Mouse (Mus musculus) heart, postnatal 0 days (tissue): ENCODE data around the gene Igsf21. TPM values are rescaled to one million over a fixed set of nuclear protein-coding genes. Genes with fewer than 3 reads are reported as not detected.

Experiments used
- ATAC-seq: fragments of 200-750 bp; cut with Nextera tagmentation; 2 replicates; pipeline ENCODE4 v1.8.0; 2017; ENCODE audit warnings: low read depth, moderate number of reproducible peaks, moderate library complexity; ENCODE audit not compliant: insufficient read depth
- DNase-seq: peaks from one replicate; pipeline ENCODE4 v3.0.0-alpha.2; 2016; ENCODE audit warnings: low spot score
- H3K27ac ChIP-seq: fragments of 300-500 bp; sonication (generic); 2 replicates; pipeline ENCODE4 v1.5.1; 2014; ENCODE audit warnings: low read depth, mild to moderate bottlenecking
- H3K27me3 ChIP-seq: fragments of 300-500 bp; sonication (generic); 2 replicates; pipeline ENCODE4 v1.6.1; 2014; ENCODE audit warnings: low read length, mixed read lengths; ENCODE audit not compliant: control insufficient read depth, insufficient read depth
- H3K36me3 ChIP-seq: fragments of 300-500 bp; sonication (generic); replicated peaks from 2 replicates; pipeline ENCODE4 v1.6.1; 2014; ENCODE audit warnings: low read length, mixed read lengths; ENCODE audit not compliant: control insufficient read depth, insufficient read depth
- H3K4me1 ChIP-seq: fragments of 300-500 bp; sonication (generic); 2 replicates; pipeline ENCODE4 v1.6.1; 2014; ENCODE audit warnings: antibody characterized with exemption; ENCODE audit not compliant: control insufficient read depth, insufficient read depth
- H3K4me2 ChIP-seq: fragments of 300-500 bp; sonication (generic); 2 replicates; pipeline ENCODE4 v1.6.1; 2014; ENCODE audit warnings: low read depth, mild to moderate bottlenecking, low read length, moderate library complexity
- H3K4me3 ChIP-seq: fragments of 300-500 bp; sonication (generic); 2 replicates; pipeline ENCODE4 v1.5.1; 2014; ENCODE audit warnings: low read depth, low read length
- H3K9ac ChIP-seq: fragments of 300-500 bp; sonication (generic); replicated peaks from 2 replicates; pipeline ENCODE4 v1.6.1; 2014; ENCODE audit warnings: low read depth, low read length, mixed read lengths
- H3K9me3 ChIP-seq: fragments of 300-500 bp; sonication (generic); replicated peaks from 2 replicates; pipeline ENCODE4 v1.6.1; 2016; ENCODE audit warnings: low read length; ENCODE audit not compliant: control insufficient read depth
- CTCF ChIP-seq: IDR thresholded peaks from 2 replicates; pipeline ENCODE4 v1.5.1; 2016; ENCODE audit warnings: antibody characterized with exemption, control low read depth, low read depth
- EP300 ChIP-seq: IDR thresholded peaks from 2 replicates; pipeline ENCODE4 v1.6.1; 2016; ENCODE audit warnings: antibody characterized with exemption, low read depth
- WGBS: fragments of 180-500 bp; shearing (Covaris S2); extraction: QIAGEN DNeasy Blood & Tissue Kit; methylation state at CpG from one replicate; pipeline ENCODE4 v1.1.7; 2014; 5-methylcytosine and 5-hydroxymethylcytosine counted together
- polyA plus RNA-seq: library from polyadenylated mRNA; unstranded; fragments of >200 nt; fragmentation: Nextera tagmentation; extraction: Ambion mirVana; gene quantifications from 2 replicates; pipeline ENCODE4 v1.2.1, GENCODE M21; 2015
- total RNA-seq: library from RNA; depleted of rRNA; stranded (reverse); fragments of >200 nt; gene quantifications from 2 replicates; pipeline ENCODE4 v1.2.3, GENCODE M21; 2014; ENCODE audit warnings: low replicate concordance

Gene Igsf21
- total and polyA plus RNA-seq, 2 experiments from 2014 or later = 0.05 TPM; not detected in 1

GRCm38 (mm10) chr4:140154899-140155463, 91.6 kb downstream of the Igsf21 start:
- no peak for ATAC-seq
- no peak overlapping the region for H3K9ac ChIP-seq
- no peaks in the 10 kb centered on the region for H3K27me3 ChIP-seq
- WGBS = 63% methylated on average over 5 of the region's 5 CpGs
- no peak overlapping the region for H3K4me3 ChIP-seq
- TF ChIP-seq CTCF (no peak), EP300 (no peak)
- no peaks in the 10 kb centered on the region for H3K4me1 ChIP-seq
- H3K27ac ChIP-seq = no peak overlapping the region
- H3K4me2 ChIP-seq = no peak overlapping the region
- H3K36me3 ChIP-seq = no peaks in the 10 kb centered on the region
- H3K9me3 ChIP-seq = no peaks in the 10 kb centered on the region
- no peak for DNase-seq

GRCm38 (mm10) chr4:140154484-140154883, 92.1 kb downstream of the Igsf21 start:
- Histone ChIP-seq H3K27ac (no peak overlapping the region), H3K9ac (no peak overlapping the region), H3K4me2 (no peak overlapping the region), H3K9me3 (no peaks in the 10 kb centered on the region), H3K4me1 (no peaks in the 10 kb centered on the region), H3K27me3 (no peaks in the 10 kb centered on the region), H3K36me3 (no peaks in the 10 kb centered on the region), H3K4me3 (no peak overlapping the region)
- WGBS = 69% methylated on average over 5 of the region's 5 CpGs
- no peak for ATAC-seq
- no peak for DNase-seq
- TF ChIP-seq EP300 (no peak), CTCF (no peak)

- TF ChIP-seq CTCF (no peak), EP300 (no peak)
- DNase-seq (peak; percentile 10), ATAC-seq (0 out of 2 replicates have a peak, but pooled peaks have one; percentile 42)
- no peaks in the 10 kb centered on the region for H3K27me3 ChIP-seq
- no peak overlapping the region for H3K9ac ChIP-seq
- H3K4me1 ChIP-seq = no peaks in the 10 kb centered on the region
- H3K4me3 ChIP-seq = no peak overlapping the region
- 39% methylated on average over 9 of the region's 9 CpGs for WGBS
- no peak overlapping the region for H3K27ac ChIP-seq
- no peak overlapping the region for H3K4me2 ChIP-seq
- no peaks in the 10 kb centered on the region for H3K9me3 ChIP-seq
- H3K36me3 ChIP-seq = no peaks in the 10 kb centered on the region
These were observed 92.9 kb downstream of the Igsf21 start for GRCm38 (mm10) chr4:140153711-140154114.

GRCm38 (mm10) chr4:140153101-140153500, 93.5 kb downstream of the Igsf21 start:
- H3K9me3 ChIP-seq = no peaks in the 10 kb centered on the region
- no peak overlapping the region for H3K4me3 ChIP-seq
- WGBS = 15% methylated on average over 7 of the region's 7 CpGs
- no peaks in the 10 kb centered on the region for H3K36me3 ChIP-seq
- no peak overlapping the region for H3K4me2 ChIP-seq
- no peaks in the 10 kb centered on the region for H3K27me3 ChIP-seq
- no peak overlapping the region for H3K9ac ChIP-seq
- no peak overlapping the region for H3K27ac ChIP-seq
- ATAC-seq = peak; percentile 25; the same call in 1 of the 2 replicates
- TF ChIP-seq EP300 (no peak), CTCF (peak; percentile 86)
- DNase-seq = no peak
- no peaks in the 10 kb centered on the region for H3K4me1 ChIP-seq

- ATAC-seq (no peak), DNase-seq (no peak)
- no peak for TF ChIP-seq CTCF
- no peak for TF ChIP-seq EP300
- no peaks in the 10 kb centered on the region for H3K9me3 ChIP-seq
- 70% methylated on average over 8 of the region's 8 CpGs for WGBS
- H3K27ac ChIP-seq = no peak overlapping the region
- no peak overlapping the region for H3K4me2 ChIP-seq
- H3K4me3 ChIP-seq = no peak overlapping the region
- no peaks in the 10 kb centered on the region for H3K36me3 ChIP-seq
- H3K27me3 ChIP-seq = no peaks in the 10 kb centered on the region
- no peak overlapping the region for H3K9ac ChIP-seq
- no peaks in the 10 kb centered on the region for H3K4me1 ChIP-seq
These were observed 96.9 kb downstream of the Igsf21 start for GRCm38 (mm10) chr4:140149706-140150105.
